Mouse (Mus musculus) spleen, postnatal 36 days (tissue): ENCODE data around the gene Ptp4a2.
"Not testable (repeated sequence)": the region's sequence is repeated elsewhere in the genome, so short reads cannot be mapped to it uniquely, and the experiment has no call there.

ENCODE experiments used
- DNase-seq, 2 experiments: peaks; one replicate each; pipeline ENCODE4 v3.0.0; 2022; ENCODE audit warnings: low spot score in 2 of 2, mixed read lengths in 1 of 2

The Ptp4a2 gene

GRCm38 (mm10) chr4:129850491-129850890 lies 39.5 kb downstream of the Ptp4a2 start:
- DNase-seq = no peak

- DNase-seq = no peak
Observed at GRCm38 (mm10) chr4:129851861-129852260, 40.8 kb downstream of the Ptp4a2 start.

GRCm38 (mm10) chr4:129853053-129853452 lies 42.0 kb downstream of the Ptp4a2 start:
- DNase-seq = no peak

GRCm38 (mm10) chr4:129853996-129854395 lies 43.0 kb downstream of the Ptp4a2 start:
- DNase-seq = no peak

DNA sequence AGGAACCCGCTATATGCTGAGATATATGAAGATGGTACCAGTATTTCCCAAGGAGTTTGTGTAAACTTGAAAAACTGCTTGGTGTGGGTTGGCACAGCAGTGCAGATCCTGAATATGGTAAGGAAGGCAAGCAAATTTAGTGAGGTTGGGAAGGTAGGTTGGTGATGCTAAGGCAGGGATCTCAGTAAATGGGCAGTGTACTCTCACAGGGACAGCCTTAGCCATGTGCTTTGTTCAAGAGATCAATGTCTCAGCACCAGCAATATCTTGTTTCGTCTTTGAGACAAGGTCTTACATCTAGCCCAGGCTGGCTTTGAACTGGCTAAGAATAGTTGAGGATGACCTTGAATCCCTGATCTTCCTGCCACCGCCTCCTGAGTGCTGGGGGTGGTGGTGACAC lies 43.6 kb downstream of the Ptp4a2 start:
- no peak for DNase-seq

- no peak for DNase-seq
Observed at GRCm38 (mm10) chr4:129855051-129855970, 44.3 kb downstream of the Ptp4a2 start.

DNA sequence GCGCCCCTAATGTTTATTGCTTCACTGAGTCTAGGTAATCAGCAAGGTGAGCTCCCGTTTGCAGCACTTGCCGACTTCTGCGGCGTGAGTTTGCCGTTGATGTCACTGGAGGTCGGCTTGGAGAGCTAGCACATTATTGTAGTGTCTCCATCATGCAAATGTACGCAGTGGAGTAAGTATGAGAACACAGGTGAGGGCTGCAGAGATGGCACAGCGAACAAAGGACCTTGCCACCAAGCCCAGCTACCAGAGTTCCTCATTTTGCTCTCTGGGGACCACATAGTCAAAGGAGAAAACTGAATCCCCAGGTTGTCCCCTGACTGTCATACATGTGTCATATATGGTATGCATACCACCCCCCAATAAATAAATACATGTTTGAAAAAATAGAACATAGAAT lies 49.4 kb downstream of the Ptp4a2 start:
- peak; percentile 76 to 77 for DNase-seq

- DNase-seq = peak; percentile 63 to 67
Observed at GRCm38 (mm10) chr4:129861400-129861799, 50.4 kb downstream of the Ptp4a2 start.

DNA sequence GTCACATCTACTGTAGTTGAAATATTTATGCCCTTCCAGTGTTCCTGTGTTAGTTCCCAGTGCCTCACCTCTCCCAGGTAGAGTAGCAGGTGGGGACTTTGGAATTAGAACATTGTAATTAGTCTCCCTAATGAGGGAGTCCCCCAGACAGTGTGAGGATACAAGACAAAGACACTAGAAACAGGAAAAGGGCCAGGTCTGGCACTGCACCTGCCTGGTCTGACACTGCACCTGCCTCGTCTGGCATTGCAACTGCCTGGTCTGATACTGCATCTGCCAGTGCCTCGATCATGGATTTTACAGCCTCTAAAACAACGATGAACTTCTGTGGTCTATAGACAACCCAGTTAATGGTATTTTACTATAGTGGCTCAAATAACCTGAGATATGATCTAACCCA lies 51.3 kb downstream of the Ptp4a2 start:
- no peak for DNase-seq

GRCm38 (mm10) chr4:129866171-129866570 lies 55.2 kb downstream of the Ptp4a2 start:
- DNase-seq = not testable (repeated sequence)

DNA sequence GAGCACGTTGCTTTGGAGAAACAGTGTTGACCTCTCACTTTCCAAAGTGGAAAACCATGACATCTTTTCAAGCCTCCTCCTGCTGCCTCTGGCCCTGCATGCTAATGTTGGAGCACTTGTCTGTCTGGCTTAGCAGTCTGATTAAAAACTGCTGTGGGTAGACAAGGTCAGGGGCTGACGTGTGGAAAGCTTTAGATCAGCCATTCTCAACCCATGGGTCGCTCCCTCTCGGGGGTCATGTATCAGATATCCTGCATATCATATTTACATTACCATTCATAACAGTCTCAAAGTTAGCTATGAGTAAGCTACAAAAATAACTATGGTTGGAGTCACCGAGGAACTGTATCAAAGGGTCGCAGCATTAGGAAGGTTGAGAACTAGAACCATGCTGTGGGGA lies 57.2 kb downstream of the Ptp4a2 start:
- DNase-seq = no peak

GRCm38 (mm10) chr4:129870483-129870882 lies 59.5 kb downstream of the Ptp4a2 start:
- DNase-seq = no peak

DNA sequence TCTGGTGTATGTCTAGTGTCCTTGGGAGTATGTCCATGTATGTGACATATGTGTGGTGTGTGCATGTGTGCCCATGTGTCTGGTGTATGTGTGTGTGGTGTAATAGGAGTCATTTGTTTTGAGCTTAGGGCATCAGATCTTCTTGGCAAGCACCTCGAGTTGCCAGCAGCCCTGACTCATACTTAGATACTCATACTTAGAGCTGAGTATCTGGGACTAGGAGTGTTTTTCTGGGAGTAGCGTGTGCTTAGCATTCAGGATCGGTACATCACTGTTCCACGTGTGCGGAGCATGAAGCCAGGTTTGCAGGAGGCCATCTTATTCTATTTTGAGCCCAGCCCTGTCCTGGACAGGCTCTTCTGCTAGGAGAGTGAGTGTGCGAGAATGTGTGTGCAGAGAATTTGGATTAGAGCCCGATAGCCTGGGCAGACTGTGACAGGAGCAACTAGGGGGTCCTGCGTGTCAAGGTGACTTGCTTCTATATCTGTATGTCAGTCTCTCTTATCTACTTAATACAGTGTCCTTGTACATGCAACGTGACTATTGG lies 61.4 kb downstream of the Ptp4a2 start:
- no peak for DNase-seq

DNA sequence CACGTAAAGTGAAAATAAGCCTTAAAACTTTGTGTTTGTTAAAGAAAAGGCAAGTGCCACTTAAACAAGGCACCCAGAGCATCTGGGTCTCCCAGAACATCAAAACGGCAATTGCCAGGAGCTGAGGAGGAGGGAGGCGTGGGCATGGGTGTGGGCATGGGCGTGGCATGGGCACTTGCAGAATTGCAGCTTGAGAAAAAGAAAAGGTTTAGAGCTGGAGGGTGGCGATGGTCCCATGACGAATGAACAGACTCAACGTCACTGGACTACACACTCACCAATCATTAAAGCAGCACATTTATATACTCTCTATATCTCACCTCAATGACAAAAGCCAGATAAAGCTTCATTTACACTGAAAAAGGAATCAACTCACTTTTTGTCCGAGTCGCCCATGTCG lies 63.8 kb downstream of the Ptp4a2 start:
- DNase-seq = no peak

DNA sequence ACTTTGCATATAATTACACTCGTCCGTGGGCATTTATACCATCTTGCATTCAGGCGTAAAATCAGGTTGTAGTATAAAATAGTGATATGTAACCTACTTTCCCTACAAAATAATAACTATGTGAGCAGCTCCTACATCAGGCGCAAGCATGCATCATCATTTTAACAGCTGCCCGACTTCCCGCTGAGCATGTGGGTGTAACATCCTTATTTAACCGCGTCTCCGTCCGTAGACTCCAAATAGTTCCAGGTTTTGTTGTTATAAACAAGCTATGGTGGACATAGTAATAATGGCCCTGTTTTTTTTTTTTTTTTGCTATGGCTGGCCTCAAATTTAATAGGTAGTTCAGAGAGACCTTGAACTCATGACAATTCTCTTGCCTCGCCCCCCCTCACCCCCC lies 64.4 kb downstream of the Ptp4a2 start:
- no peak for DNase-seq

DNA sequence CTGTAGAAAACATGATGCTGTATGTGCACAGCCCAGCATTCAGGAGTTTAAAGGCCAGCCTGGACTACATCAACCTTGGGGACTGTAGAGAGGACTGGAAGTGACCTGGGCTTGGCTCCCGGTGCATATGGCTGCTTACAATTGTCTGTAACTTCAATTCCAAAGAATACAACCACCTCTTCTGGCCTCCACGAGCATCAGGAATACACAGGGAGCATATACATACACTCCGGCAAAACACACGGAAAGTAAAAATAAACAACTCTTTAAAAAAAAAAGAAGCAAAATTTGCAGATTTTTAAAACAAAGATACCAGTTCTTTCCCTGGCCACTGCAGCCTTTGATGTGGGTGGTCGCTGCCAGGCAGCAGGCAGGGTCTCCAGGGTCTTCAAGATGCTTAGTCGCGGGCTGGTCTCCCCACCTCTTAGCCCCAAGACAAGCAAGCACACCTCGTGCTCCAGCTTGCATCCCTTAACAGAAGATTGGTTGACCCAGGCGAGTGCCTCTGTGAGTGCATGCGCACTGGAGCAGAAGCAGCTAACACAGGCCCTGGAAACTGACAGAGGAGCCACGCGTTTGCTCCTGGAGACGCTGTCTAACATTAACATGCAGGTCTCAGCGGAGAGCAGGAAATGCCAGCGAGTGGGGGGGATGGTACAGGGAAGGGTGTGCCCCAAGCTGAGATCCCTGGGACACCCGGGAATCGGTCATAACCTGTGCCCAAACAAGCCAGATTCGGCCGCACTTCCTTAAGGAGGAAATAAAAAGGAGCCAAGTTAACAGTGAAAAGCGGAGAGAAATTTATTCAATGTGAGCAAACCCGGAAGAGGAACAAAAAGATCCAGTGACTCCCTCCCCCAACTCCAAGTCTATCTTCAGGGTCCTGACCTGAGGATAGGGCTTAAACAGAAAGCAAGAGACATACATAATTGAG lies 66.1 kb downstream of the Ptp4a2 start:
- DNase-seq = peak; percentile 70 to 73

DNA sequence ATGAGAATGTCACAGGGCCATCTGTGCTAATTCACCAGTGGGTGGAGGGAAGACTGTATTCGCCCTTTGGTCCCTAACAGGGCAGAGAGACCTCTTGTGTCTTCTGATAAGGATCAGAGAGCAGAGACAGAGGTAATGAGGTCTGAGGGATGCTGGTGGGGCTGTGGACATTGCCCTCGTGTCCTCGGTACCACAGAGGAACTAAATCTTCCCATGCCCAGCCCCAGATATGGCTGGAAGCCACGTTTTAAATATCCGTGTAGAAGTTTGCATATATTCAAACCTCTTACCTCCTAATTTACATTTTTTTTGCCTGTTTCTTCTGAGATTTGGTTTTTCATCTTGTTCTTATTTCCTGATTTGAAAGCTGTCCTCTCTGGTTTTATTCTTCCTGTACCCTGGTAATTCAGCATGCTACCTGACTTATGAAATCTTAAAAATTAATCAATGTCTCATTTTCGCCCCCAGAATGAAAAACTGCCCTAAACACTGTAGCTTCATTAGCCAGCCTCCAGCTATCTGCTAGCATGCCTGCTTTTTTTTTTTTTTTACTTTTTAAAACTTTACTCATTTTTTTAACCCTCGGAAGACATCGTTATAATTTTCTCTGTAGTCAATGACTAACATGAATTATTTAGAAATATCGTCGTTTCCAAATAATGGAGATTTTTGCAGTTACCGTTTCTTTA lies 67.1 kb downstream of the Ptp4a2 start:
- peak; percentile 67 to 76 for DNase-seq

- no peak for DNase-seq
Observed at GRCm38 (mm10) chr4:129878656-129879145, 67.7 kb downstream of the Ptp4a2 start.

GRCm38 (mm10) chr4:129879206-129879780 lies 68.3 kb downstream of the Ptp4a2 start:
- DNase-seq = peak; percentile 72 to 73

DNA sequence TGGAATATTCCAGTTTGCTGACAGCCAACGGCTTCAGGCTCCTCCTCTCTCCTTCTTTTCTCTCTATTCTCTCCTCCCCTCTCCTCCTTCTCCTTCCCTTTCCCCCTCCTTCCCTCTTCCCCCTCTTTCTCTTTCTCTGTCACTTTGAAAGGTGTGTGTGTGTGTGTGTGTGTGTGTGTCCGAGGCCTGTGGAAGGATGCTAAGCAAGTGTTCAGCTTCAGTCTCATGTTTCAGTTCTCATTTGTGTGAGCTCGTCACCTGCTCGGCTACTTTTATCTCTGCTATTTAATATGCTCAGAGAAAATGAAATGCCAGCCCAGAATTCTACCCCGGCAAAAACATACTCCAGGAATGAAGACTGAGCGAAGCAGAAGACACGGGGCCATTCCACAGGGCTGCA lies 69.6 kb downstream of the Ptp4a2 start:
- no peak for DNase-seq

- DNase-seq = no peak
Observed at GRCm38 (mm10) chr4:129881661-129882060, 70.6 kb downstream of the Ptp4a2 start.
